Mouse (Mus musculus) brain, embryonic 18.5 days (tissue): ENCODE results near the gene Zmiz1.

Experiments used
- DNase-seq: peaks from one replicate; pipeline ENCODE4 v3.0.0-alpha.2; 2012; ENCODE audit warnings: low read depth, low spot score

Gene Zmiz1

GRCm38 (mm10) chr14:25489336-25490078 lies 30.5 kb downstream of the Zmiz1 start:
- no peak for DNase-seq

- no peak for DNase-seq
Measured at GRCm38 (mm10) chr14:25491961-25492360, 33.0 kb downstream of the Zmiz1 start.

GRCm38 (mm10) chr14:25492567-25493279 lies 33.7 kb downstream of the Zmiz1 start:
- DNase-seq, result no peak

GRCm38 (mm10) chr14:25493301-25494241 lies 34.6 kb downstream of the Zmiz1 start:
- DNase-seq, result peak; percentile 36

- no peak for DNase-seq
Measured at GRCm38 (mm10) chr14:25494778-25495177, 35.8 kb downstream of the Zmiz1 start.

- no peak for DNase-seq
Measured at GRCm38 (mm10) chr14:25496116-25496515, 37.1 kb downstream of the Zmiz1 start.

- no peak for DNase-seq
Measured at GRCm38 (mm10) chr14:25496989-25497388, 38.0 kb downstream of the Zmiz1 start.

GRCm38 (mm10) chr14:25497596-25497995 lies 38.6 kb downstream of the Zmiz1 start:
- no peak for DNase-seq

- no peak for DNase-seq
Measured at GRCm38 (mm10) chr14:25498367-25498766, 39.4 kb downstream of the Zmiz1 start.

- no peak for DNase-seq
Measured at GRCm38 (mm10) chr14:25499526-25499925, 40.5 kb downstream of the Zmiz1 start.

GRCm38 (mm10) chr14:25500511-25501120 lies 41.6 kb downstream of the Zmiz1 start:
- DNase-seq, result no peak

- no peak for DNase-seq
Measured at GRCm38 (mm10) chr14:25501481-25501880, 42.5 kb downstream of the Zmiz1 start.

GRCm38 (mm10) chr14:25502355-25502754 lies 43.4 kb downstream of the Zmiz1 start:
- no peak for DNase-seq

GRCm38 (mm10) chr14:25504241-25504640 lies 45.3 kb downstream of the Zmiz1 start:
- no peak for DNase-seq

GRCm38 (mm10) chr14:25505201-25505671 lies 46.3 kb downstream of the Zmiz1 start:
- no peak for DNase-seq

- DNase-seq, result no peak
Measured at GRCm38 (mm10) chr14:25508111-25508756, 49.2 kb downstream of the Zmiz1 start.

GRCm38 (mm10) chr14:25508757-25509139 lies 49.8 kb downstream of the Zmiz1 start:
- DNase-seq, result no peak

GRCm38 (mm10) chr14:25509450-25510129 lies 50.6 kb downstream of the Zmiz1 start:
- DNase-seq, result no peak

GRCm38 (mm10) chr14:25510362-25510761 lies 51.4 kb downstream of the Zmiz1 start:
- DNase-seq, result no peak

- DNase-seq, result no peak
Measured at GRCm38 (mm10) chr14:25510987-25511386, 52.0 kb downstream of the Zmiz1 start.
